Mouse (Mus musculus): Measurements from ENCODE around the gene Psen1. TPM values are rescaled to one million over a fixed set of nuclear protein-coding genes. Genes with fewer than 3 reads are reported as not detected.

The Psen1 gene
- polyA plus RNA-seq, 1 experiment = 36.6 TPM

- no peaks in the 10 kb centered on the region for H3K36me3 ChIP-seq (ENCODE audit: control insufficient read depth, insufficient read depth)
- no peak for TF ChIP-seq MYOG (IDR thresholded peaks at IDR 0.05; ENCODE audit: control insufficient read depth, extremely low read depth, insufficient read length)
- TF ChIP-seq FOSL1 (IDR thresholded peaks at IDR 0.05; ENCODE audit: insufficient read depth, low read length, poor library complexity, severe bottlenecking) = no peak
- no peak for TF ChIP-seq CEBPB (IDR thresholded peaks at IDR 0.05; ENCODE audit: low read depth)
- TF ChIP-seq MYOD1 (IDR thresholded peaks at IDR 0.05; ENCODE audit: control insufficient read depth, insufficient read length, low read depth) = no peak
- no peak for TF ChIP-seq MAX (IDR thresholded peaks at IDR 0.05)
- no peak for TF ChIP-seq USF1 (IDR thresholded peaks at IDR 0.05; ENCODE audit: low read depth)
- TF ChIP-seq CTCF (IDR thresholded peaks at IDR 0.05; ENCODE audit: control insufficient read depth, insufficient read depth, insufficient read length) = no peak
- H3K79me3 ChIP-seq (ENCODE audit: low read depth) = no peaks in the 10 kb centered on the region
- no peaks in the 10 kb centered on the region for H3K79me2 ChIP-seq (ENCODE audit: control insufficient read depth, insufficient read depth)
- H3K4me3 ChIP-seq (ENCODE audit: insufficient read depth, poor library complexity, severe bottlenecking) = no peak overlapping the region
- H3ac ChIP-seq (ENCODE audit: control insufficient read depth, insufficient read length, low read depth) = no peak overlapping the region
- no peaks in the 10 kb centered on the region for H3K27me3 ChIP-seq (ENCODE audit: control insufficient read depth, insufficient read depth, insufficient read length)
Measured at GRCm38 (mm10) chr12:83765965-83766603, 78.1 kb downstream of the Psen1 start.

- Histone ChIP-seq H3ac (ENCODE audit: control insufficient read depth, insufficient read length, low read depth) (no peak overlapping the region), H3K36me3 (ENCODE audit: control insufficient read depth, insufficient read depth) (no peaks in the 10 kb centered on the region), H3K79me3 (ENCODE audit: low read depth) (no peaks in the 10 kb centered on the region), H3K4me3 (ENCODE audit: insufficient read depth, poor library complexity, severe bottlenecking) (no peak overlapping the region), H3K27me3 (ENCODE audit: control insufficient read depth, insufficient read depth, insufficient read length) (no peaks in the 10 kb centered on the region), H3K79me2 (ENCODE audit: control insufficient read depth, insufficient read depth) (no peaks in the 10 kb centered on the region)
- TF ChIP-seq CTCF (IDR thresholded peaks at IDR 0.05; ENCODE audit: control insufficient read depth, insufficient read depth, insufficient read length) (no peak), MAX (IDR thresholded peaks at IDR 0.05) (no peak), CEBPB (IDR thresholded peaks at IDR 0.05; ENCODE audit: low read depth) (no peak), USF1 (IDR thresholded peaks at IDR 0.05; ENCODE audit: low read depth) (no peak), FOSL1 (IDR thresholded peaks at IDR 0.05; ENCODE audit: insufficient read depth, low read length, poor library complexity, severe bottlenecking) (no peak), MYOD1 (IDR thresholded peaks at IDR 0.05; ENCODE audit: control insufficient read depth, insufficient read length, low read depth) (no peak), MYOG (IDR thresholded peaks at IDR 0.05; ENCODE audit: control insufficient read depth, extremely low read depth, insufficient read length) (no peak)
Measured at GRCm38 (mm10) chr12:83767833-83768232, 79.9 kb downstream of the Psen1 start.

- H3K4me3 ChIP-seq (ENCODE audit: insufficient read depth, poor library complexity, severe bottlenecking) = no peak overlapping the region
- no peaks in the 10 kb centered on the region for H3K79me3 ChIP-seq (ENCODE audit: low read depth)
- TF ChIP-seq FOSL1 (IDR thresholded peaks at IDR 0.05; ENCODE audit: insufficient read depth, low read length, poor library complexity, severe bottlenecking) (no peak), MAX (IDR thresholded peaks at IDR 0.05) (no peak), MYOG (IDR thresholded peaks at IDR 0.05; ENCODE audit: control insufficient read depth, extremely low read depth, insufficient read length) (no peak), MYOD1 (IDR thresholded peaks at IDR 0.05; ENCODE audit: control insufficient read depth, insufficient read length, low read depth) (no peak), CEBPB (IDR thresholded peaks at IDR 0.05; ENCODE audit: low read depth) (no peak), USF1 (IDR thresholded peaks at IDR 0.05; ENCODE audit: low read depth) (no peak), CTCF (IDR thresholded peaks at IDR 0.05; ENCODE audit: control insufficient read depth, insufficient read depth, insufficient read length) (no peak)
- H3K36me3 ChIP-seq (ENCODE audit: control insufficient read depth, insufficient read depth) = no peaks in the 10 kb centered on the region
- H3K27me3 ChIP-seq (ENCODE audit: control insufficient read depth, insufficient read depth, insufficient read length) = no peaks in the 10 kb centered on the region
- no peak overlapping the region for H3ac ChIP-seq (ENCODE audit: control insufficient read depth, insufficient read length, low read depth)
- H3K79me2 ChIP-seq (ENCODE audit: control insufficient read depth, insufficient read depth) = no peaks in the 10 kb centered on the region
Measured at GRCm38 (mm10) chr12:83768235-83768899, 80.4 kb downstream of the Psen1 start.

GRCm38 (mm10) chr12:83770418-83771256, 82.7 kb downstream of the Psen1 start:
- no peak overlapping the region for H3ac ChIP-seq (ENCODE audit: control insufficient read depth, insufficient read length, low read depth)
- no peaks in the 10 kb centered on the region for H3K79me2 ChIP-seq (ENCODE audit: control insufficient read depth, insufficient read depth)
- peaks cover 4% of the 10 kb centered on the region for H3K27me3 ChIP-seq (ENCODE audit: control insufficient read depth, insufficient read depth, insufficient read length)
- H3K4me3 ChIP-seq (ENCODE audit: insufficient read depth, poor library complexity, severe bottlenecking) = no peak overlapping the region
- TF ChIP-seq CTCF (IDR thresholded peaks at IDR 0.05; ENCODE audit: control insufficient read depth, insufficient read depth, insufficient read length) (peak; percentile 38), CEBPB (IDR thresholded peaks at IDR 0.05; ENCODE audit: low read depth) (no peak)
- H3K79me3 ChIP-seq (ENCODE audit: low read depth) = no peaks in the 10 kb centered on the region
- no peaks in the 10 kb centered on the region for H3K36me3 ChIP-seq (ENCODE audit: control insufficient read depth, insufficient read depth)

- no peak overlapping the region for H3ac ChIP-seq (ENCODE audit: control insufficient read depth, insufficient read length, low read depth)
- peaks cover 15% of the 10 kb centered on the region for H3K27me3 ChIP-seq (ENCODE audit: control insufficient read depth, insufficient read depth, insufficient read length)
- no peaks in the 10 kb centered on the region for H3K36me3 ChIP-seq (ENCODE audit: control insufficient read depth, insufficient read depth)
- no peaks in the 10 kb centered on the region for H3K79me3 ChIP-seq (ENCODE audit: low read depth)
- TF ChIP-seq MAX (IDR thresholded peaks at IDR 0.05) = no peak
- TF ChIP-seq CTCF (IDR thresholded peaks at IDR 0.05; ENCODE audit: control insufficient read depth, insufficient read depth, insufficient read length) = no peak
- no peak for TF ChIP-seq FOSL1 (IDR thresholded peaks at IDR 0.05; ENCODE audit: insufficient read depth, low read length, poor library complexity, severe bottlenecking)
- TF ChIP-seq MYOD1 (IDR thresholded peaks at IDR 0.05; ENCODE audit: control insufficient read depth, insufficient read length, low read depth) = no peak
- no peak for TF ChIP-seq USF1 (IDR thresholded peaks at IDR 0.05; ENCODE audit: low read depth)
- TF ChIP-seq CEBPB (IDR thresholded peaks at IDR 0.05; ENCODE audit: low read depth) = no peak
- no peak for TF ChIP-seq MYOG (IDR thresholded peaks at IDR 0.05; ENCODE audit: control insufficient read depth, extremely low read depth, insufficient read length)
- no peaks in the 10 kb centered on the region for H3K79me2 ChIP-seq (ENCODE audit: control insufficient read depth, insufficient read depth)
- H3K4me3 ChIP-seq (ENCODE audit: insufficient read depth, poor library complexity, severe bottlenecking) = no peak overlapping the region
Measured at GRCm38 (mm10) chr12:83775621-83776020, 87.7 kb downstream of the Psen1 start.
